Mouse (Mus musculus) liver, adult 2 months (tissue): Measurements from ENCODE around the gene Atrnl1. TPM values are rescaled to one million over a fixed set of nuclear protein-coding genes. Genes with fewer than 3 reads are reported as not detected.

Experiments used
- DNase-seq: peaks from one replicate; pipeline ENCODE4 v3.0.0-alpha.2; 2011; ENCODE audit warnings: low read depth, low spot score; ENCODE audit errors: extremely low read depth
- H3K27ac ChIP-seq: fragments of 200-500 bp; replicated peaks from 2 replicates; pipeline ENCODE4 v1.5.1; 2012; ENCODE audit warnings: low read depth, mild to moderate bottlenecking, control low read depth, inconsistent platforms, low read length; ENCODE audit not compliant: insufficient read depth
- H3K27me3 ChIP-seq: fragments of 200-500 bp; 2 replicates; pipeline ENCODE4 v1.6.1; 2012; ENCODE audit warnings: mild to moderate bottlenecking, moderate library complexity, low read length, inconsistent platforms; ENCODE audit not compliant: control insufficient read depth, insufficient read depth
- H3K36me3 ChIP-seq: fragments of 200-500 bp; 2 replicates; pipeline ENCODE4 v1.6.1; 2012; ENCODE audit warnings: low read length, inconsistent platforms; ENCODE audit not compliant: control insufficient read depth, insufficient read depth
- H3K4me1 ChIP-seq: fragments of 200-500 bp; 2 replicates; pipeline ENCODE4 v1.6.1; 2011; ENCODE audit warnings: low read length; ENCODE audit not compliant: control insufficient read depth, insufficient read depth
- H3K4me3 ChIP-seq: fragments of 200-500 bp; 2 replicates; pipeline ENCODE4 v1.5.1; 2011; ENCODE audit warnings: low read depth, mild to moderate bottlenecking, control low read depth, low read length, moderate library complexity; ENCODE audit not compliant: insufficient read depth
- H3K79me2 ChIP-seq: fragments of 200-500 bp; 2 replicates; pipeline ENCODE4 v1.6.1; 2012; ENCODE audit warnings: inconsistent platforms, mild to moderate bottlenecking, low read length, moderate library complexity; ENCODE audit not compliant: control insufficient read depth, insufficient read depth
- H3K9ac ChIP-seq: fragments of 200-500 bp; 2 replicates; pipeline ENCODE4 v1.6.1; 2012; ENCODE audit warnings: low read depth, mild to moderate bottlenecking, control low read depth, inconsistent platforms, low read length
- CTCF ChIP-seq: fragments of 200-500 bp; IDR thresholded peaks from 2 replicates; pipeline ENCODE4 v1.5.1; 2011; ENCODE audit warnings: low read depth, low read length, control low read depth
- POLR2A ChIP-seq: fragments of 200-500 bp; IDR thresholded peaks from 2 replicates; pipeline ENCODE4 v1.6.1; 2011; ENCODE audit warnings: low read length, control low read depth; ENCODE audit not compliant: insufficient read depth; ENCODE audit errors: extremely low read depth
- WGBS: fragments of 180-500 bp; shearing (Covaris S2); methylation state at CpG from one replicate; pipeline ENCODE4 v1.1.7; 2018; 5-methylcytosine and 5-hydroxymethylcytosine counted together
- polyA plus RNA-seq: library from polyadenylated mRNA; depleted of rRNA; stranded (reverse); fragments of >200 nt; gene quantifications from 2 replicates; pipeline ENCODE4 v1.2.3, GENCODE M21; 2012
- total RNA-seq: library from RNA; depleted of rRNA; stranded (reverse); fragments of >200 nt; gene quantifications from 2 replicates; pipeline ENCODE4 v1.2.3, GENCODE M21; 2014

The Atrnl1 gene
- total and polyA plus RNA-seq, 2 experiments, result 5.2 to 25.4 TPM

GRCm38 (mm10) chr19:58023216-58023825 lies 412.5 kb downstream of the Atrnl1 start:
- TF ChIP-seq POLR2A, result no peak
- no peak for TF ChIP-seq CTCF
- Histone ChIP-seq H3K27me3 (no peaks in the 10 kb centered on the region), H3K27ac (no peak overlapping the region), H3K4me3 (no peak overlapping the region), H3K4me1 (peaks cover 3% of the 10 kb centered on the region), H3K36me3 (no peaks in the 10 kb centered on the region), H3K9ac (no peak overlapping the region), H3K79me2 (no peaks in the 10 kb centered on the region)
- WGBS, result 91% methylated on average over 14 of the region's 14 CpGs
- DNase-seq, result peak; percentile 90

GRCm38 (mm10) chr19:58025053-58025452 lies 414.2 kb downstream of the Atrnl1 start:
- no peak for DNase-seq
- no peaks in the 10 kb centered on the region for H3K79me2 ChIP-seq
- TF ChIP-seq POLR2A (no peak), CTCF (no peak)
- no peak overlapping the region for H3K9ac ChIP-seq
- H3K36me3 ChIP-seq, result no peaks in the 10 kb centered on the region
- 89% methylated on average over 2 of the region's 2 CpGs for WGBS
- no peaks in the 10 kb centered on the region for H3K27me3 ChIP-seq
- no peak overlapping the region for H3K27ac ChIP-seq
- H3K4me3 ChIP-seq, result no peak overlapping the region
- H3K4me1 ChIP-seq, result peaks cover 3% of the 10 kb centered on the region

GRCm38 (mm10) chr19:58029661-58030060 lies 418.8 kb downstream of the Atrnl1 start:
- H3K27ac ChIP-seq, result no peak overlapping the region
- no peaks in the 10 kb centered on the region for H3K36me3 ChIP-seq
- no peaks in the 10 kb centered on the region for H3K79me2 ChIP-seq
- no peaks in the 10 kb centered on the region for H3K4me1 ChIP-seq
- no peaks in the 10 kb centered on the region for H3K27me3 ChIP-seq
- WGBS, result 88% methylated on average over 2 of the region's 2 CpGs
- H3K4me3 ChIP-seq, result no peak overlapping the region
- no peak overlapping the region for H3K9ac ChIP-seq
- no peak for DNase-seq
- TF ChIP-seq POLR2A, result no peak
- TF ChIP-seq CTCF, result no peak

GRCm38 (mm10) chr19:58033241-58033640 lies 422.4 kb downstream of the Atrnl1 start:
- no peak overlapping the region for H3K9ac ChIP-seq
- no peaks in the 10 kb centered on the region for H3K4me1 ChIP-seq
- no peak for DNase-seq
- H3K27me3 ChIP-seq, result no peaks in the 10 kb centered on the region
- 98% methylated on average over 5 of the region's 5 CpGs for WGBS
- H3K36me3 ChIP-seq, result no peaks in the 10 kb centered on the region; the same call in 1 of the 2 replicates
- H3K79me2 ChIP-seq, result no peaks in the 10 kb centered on the region
- TF ChIP-seq CTCF, result no peak
- TF ChIP-seq POLR2A, result no peak
- H3K4me3 ChIP-seq, result no peak overlapping the region
- no peak overlapping the region for H3K27ac ChIP-seq

GRCm38 (mm10) chr19:58036166-58036565 lies 425.3 kb downstream of the Atrnl1 start:
- Histone ChIP-seq H3K79me2 (no peaks in the 10 kb centered on the region), H3K36me3 (no peaks in the 10 kb centered on the region; the same call in 1 of the 2 replicates), H3K4me1 (no peaks in the 10 kb centered on the region), H3K9ac (no peak overlapping the region), H3K4me3 (no peak overlapping the region), H3K27ac (no peak overlapping the region), H3K27me3 (no peaks in the 10 kb centered on the region)
- 91% methylated on average over 3 of the region's 3 CpGs for WGBS
- no peak for DNase-seq
- TF ChIP-seq POLR2A (no peak), CTCF (no peak)

- Histone ChIP-seq H3K27ac (peak overlapping the region; percentile 86), H3K4me3 (no peak overlapping the region), H3K36me3 (no peaks in the 10 kb centered on the region), H3K27me3 (no peaks in the 10 kb centered on the region), H3K79me2 (no peaks in the 10 kb centered on the region), H3K9ac (peak overlapping the region; percentile 2; the same call in 1 of the 2 replicates), H3K4me1 (peaks cover 11% of the 10 kb centered on the region)
- 22% methylated on average over 8 of the region's 8 CpGs for WGBS
- DNase-seq, result peak; percentile 82
- TF ChIP-seq POLR2A (no peak), CTCF (no peak)
Measured at GRCm38 (mm10) chr19:58043120-58043519, 432.3 kb downstream of the Atrnl1 start.
